Mouse (Mus musculus): ENCODE results near the gene Col25a1.

Gene Col25a1

DNA sequence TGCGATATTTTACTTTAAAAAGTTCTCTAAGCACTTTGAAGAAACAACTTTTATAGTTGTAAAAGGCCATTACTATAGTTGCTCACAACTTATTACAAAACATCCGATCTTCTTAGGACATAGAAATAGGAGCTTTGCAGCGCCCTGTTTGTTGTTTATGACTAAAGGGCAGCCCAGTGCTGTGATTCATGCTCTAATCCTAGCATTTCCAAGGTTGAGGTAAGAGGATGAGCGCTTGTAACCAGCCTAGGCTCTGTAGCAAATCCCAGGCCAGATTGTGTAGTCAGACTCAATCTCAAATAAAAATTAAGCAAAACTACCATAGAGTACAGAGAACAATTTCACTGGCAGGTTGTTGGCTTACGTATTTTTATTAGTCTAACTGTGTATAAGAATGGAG is 246.5 kb downstream of the Col25a1 start:
- DNase-seq (ENCODE audit: low spot score) = no peak

DNA sequence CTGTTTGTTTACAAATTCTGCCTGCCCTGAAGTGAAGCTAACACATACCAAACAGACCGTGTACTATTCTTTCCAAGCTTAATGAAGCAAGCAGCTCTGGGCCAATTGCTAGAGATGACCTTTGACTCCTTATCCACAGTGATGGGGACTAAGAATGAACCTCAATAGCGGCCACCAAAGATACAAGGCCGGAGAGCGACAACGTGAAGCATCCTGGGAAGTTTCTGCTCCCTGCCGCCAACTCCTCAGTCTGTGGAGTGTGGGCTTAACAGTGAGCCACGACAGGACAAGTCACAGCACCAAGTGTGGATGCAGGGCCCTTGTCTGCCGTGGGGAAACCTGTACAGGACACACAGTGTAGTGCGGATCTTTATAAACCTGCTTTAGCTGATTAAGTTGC is 247.3 kb downstream of the Col25a1 start:
- no peak for DNase-seq (ENCODE audit: low spot score)

- DNase-seq (ENCODE audit: low spot score) = no peak
Measured at GRCm38 (mm10) chr3:130380299-130380845, 249.1 kb downstream of the Col25a1 start.

DNA sequence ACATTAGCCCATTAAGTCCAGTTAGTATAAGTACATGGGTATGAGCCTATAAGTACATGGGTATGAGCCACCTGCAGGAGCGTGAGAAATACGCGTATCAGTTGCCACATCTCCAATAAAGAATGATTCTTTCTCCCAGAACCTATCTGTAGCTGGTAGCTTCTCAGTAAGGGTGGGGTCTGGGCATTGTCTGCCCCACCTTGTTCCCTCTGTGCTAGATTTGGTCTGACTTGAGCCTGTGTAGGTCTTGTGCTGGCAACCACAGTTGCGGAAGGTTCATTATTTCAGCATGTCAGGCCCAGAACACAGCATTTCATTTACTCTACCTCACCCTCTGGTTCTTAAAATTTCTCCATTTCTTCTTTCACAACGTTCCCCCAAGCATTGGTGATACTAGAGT is 250.4 kb downstream of the Col25a1 start:
- DNase-seq (ENCODE audit: low spot score) = no peak

- DNase-seq (ENCODE audit: low spot score) = no peak
Measured at GRCm38 (mm10) chr3:130385856-130386255, 254.6 kb downstream of the Col25a1 start.

DNA sequence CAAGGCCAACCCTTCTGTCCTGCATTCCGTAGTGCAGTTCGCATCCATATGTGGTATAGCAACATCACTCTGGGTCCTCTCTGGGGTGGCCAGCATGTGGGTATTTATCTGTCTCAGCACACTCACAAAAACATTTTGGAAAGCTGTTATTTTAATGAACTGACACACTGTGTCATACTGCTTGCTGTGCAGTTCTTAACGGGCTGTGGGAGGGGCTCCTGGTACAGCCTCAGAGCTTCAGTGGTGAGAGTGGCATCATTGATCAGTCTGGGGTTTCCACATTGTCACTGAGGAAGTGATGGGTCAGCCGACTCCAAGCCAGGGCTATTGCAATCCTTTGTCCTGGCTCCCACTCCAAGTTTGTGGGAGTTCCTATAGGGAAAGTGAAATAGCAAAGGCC is 255.9 kb downstream of the Col25a1 start:
- DNase-seq (ENCODE audit: low spot score) = no peak

GRCm38 (mm10) chr3:130389261-130389975 is 258.1 kb downstream of the Col25a1 start:
- DNase-seq (ENCODE audit: low spot score) = no peak

GRCm38 (mm10) chr3:130396636-130397035 is 265.3 kb downstream of the Col25a1 start:
- no peak for DNase-seq (ENCODE audit: low spot score)

DNA sequence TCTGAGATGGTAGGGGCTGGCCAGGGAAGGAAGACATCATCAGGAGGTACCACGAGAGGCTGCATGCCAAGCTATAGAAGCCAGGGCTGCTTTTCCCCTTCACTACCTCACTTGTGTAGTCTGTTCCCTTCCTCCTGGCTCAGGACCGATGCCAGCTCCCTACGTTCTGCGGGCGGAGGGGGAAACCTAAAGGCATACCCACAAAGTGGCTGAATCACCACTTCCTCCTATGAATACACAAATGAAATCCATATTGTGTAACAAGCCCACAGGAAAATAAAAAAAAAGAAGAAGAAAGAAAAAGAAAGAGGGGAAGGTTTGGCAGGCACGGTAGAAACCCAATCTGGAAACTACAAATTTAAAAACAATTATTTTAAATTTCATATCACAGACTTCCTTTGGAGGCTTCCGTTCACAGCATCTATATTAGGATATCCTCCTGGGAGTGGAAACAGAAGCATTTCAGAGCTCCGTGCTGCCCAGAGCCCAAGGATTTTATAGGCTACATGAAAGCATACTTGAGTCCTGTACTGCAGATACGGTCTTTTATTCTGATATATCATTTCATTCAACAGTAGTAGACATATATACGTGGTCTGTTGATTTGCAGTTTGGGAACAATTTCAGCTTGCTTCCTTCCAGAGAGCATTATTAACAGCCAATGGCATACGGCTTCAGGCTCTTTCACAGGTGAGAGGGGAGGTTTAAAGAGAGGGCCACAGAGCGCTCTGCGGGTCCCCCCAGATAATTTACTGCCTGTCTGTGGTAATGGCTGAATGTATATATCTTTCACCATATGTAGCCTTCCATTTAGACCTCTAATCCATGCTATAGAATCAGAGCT is 269.6 kb downstream of the Col25a1 start:
- no peak for DNase-seq (ENCODE audit: low spot score)

- DNase-seq (ENCODE audit: low spot score) = no peak
Measured at GRCm38 (mm10) chr3:130401560-130401852, 270.2 kb downstream of the Col25a1 start.

DNA sequence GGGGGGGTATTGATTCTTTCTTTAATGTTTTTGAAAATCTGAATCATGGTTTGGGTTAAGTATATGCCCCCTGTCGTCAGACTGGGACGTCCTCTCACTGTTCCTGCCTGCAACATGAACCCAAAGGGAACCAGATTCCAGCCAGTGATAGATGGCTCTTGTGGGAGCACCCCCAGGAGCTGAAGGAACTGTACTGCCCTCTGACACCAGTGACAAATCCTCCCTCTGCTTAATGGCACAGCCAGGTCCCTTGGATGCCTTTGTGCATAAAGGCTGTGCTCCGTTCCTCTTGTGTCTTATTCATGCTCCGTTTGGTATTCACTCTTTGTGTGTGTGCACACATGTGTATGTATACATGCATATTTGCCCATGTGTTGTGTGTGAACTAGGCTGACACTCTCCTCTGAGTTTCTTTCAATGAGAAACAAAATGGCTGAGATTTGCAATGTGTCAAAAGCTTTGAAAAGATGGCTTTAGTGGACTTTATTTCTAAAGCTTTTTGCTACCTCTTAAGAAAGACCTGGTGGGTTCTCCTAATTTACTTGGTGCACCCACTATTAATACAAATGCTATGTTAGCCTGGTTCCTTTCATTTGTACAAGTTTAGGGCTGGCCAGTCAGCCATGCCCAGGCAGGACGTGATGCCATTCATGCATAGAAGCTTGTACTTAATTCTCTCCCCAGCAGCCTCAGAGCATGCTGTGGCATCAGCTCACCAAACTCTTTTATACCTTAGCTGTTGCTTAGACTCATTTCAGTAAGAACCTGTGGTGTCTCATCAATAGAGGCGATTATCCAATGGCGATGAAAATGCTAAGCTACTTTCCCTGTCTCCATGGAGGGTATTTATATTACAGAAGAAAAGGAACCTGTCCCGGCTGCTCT is 273.5 kb downstream of the Col25a1 start:
- DNase-seq (ENCODE audit: low spot score) = no peak

DNA sequence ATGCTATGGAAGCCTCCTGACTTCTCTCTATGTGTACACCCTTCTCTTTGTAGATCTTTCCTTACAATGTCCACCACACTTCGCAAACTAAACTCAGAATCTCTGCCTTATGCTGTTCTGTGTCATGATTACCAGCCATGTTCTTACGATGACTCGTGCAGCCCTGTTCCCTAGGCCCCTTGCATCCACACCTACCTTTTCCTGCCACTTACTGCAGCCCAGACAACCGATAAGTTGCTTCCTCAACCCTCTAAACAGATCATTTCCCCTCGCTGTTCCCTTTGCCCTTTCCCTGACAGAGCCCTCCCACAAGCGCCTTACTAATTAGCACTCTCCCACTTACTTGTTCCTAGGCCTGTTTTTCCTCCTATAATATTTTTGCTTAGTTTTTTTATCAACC is 275.9 kb downstream of the Col25a1 start:
- DNase-seq (ENCODE audit: low spot score) = no peak

DNA sequence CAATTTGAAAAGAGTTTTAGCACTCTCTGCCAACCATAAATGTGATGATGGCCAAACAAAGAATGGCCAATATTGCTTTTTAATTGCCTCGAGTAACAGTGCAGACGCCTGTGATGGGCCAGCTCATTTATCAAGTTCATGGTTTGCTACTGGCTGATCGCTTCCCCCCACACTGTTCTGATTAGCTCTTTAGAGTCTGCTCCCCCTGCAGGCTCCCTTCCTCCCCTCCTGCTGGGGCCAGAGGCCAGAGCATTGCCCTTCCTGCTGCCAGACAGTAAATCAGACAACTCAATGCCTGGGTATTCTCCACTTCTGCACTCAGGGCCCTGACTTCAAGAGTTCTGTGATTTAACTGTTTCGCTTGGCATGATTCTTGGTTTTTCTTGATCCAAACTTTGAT is 281.9 kb downstream of the Col25a1 start:
- DNase-seq (ENCODE audit: low spot score) = no peak

- DNase-seq (ENCODE audit: low spot score) = no peak
Measured at GRCm38 (mm10) chr3:130418951-130419350, 287.6 kb downstream of the Col25a1 start.

- no peak for DNase-seq (ENCODE audit: low spot score)
Measured at GRCm38 (mm10) chr3:130428796-130429195, 297.5 kb downstream of the Col25a1 start.

DNA sequence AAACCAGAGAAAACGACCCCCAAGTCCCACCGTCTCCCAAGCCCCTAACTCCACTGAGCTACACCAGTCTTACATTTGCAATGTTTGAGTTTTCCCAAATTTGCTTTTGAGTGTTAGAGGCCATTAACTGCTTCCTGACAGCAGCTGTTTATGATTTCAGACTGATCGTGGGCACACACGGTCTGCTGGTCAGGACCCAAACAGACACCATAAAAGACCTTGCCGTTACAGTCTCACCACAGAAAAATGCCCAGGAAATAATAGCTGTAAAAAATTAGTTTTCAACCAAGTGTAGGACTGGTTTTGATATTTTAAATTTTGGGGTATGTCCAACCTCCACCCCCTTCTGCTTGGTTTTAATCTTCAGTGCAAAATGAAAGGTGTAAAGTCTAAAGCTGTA is 298.8 kb downstream of the Col25a1 start:
- no peak for DNase-seq (ENCODE audit: low spot score)

DNA sequence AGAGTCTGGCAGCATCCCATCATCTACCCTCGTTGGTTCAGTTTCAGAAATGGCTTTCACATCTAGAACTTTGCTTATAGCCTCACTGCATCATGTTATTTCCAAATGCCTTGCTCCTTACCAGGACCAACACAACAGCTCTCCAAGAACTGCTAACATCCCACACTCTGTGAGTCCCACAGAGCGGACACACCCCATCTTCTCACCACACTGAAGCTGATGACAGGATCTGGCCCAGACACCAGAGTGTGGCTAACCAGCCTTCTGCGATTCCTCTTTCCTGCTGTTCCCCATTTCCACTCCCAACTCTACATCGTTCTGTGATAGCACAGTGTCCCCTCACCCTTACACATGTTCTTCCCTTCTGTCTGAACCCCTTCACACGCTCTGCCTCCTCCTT is 301.5 kb downstream of the Col25a1 start:
- no peak for DNase-seq (ENCODE audit: low spot score)

DNA sequence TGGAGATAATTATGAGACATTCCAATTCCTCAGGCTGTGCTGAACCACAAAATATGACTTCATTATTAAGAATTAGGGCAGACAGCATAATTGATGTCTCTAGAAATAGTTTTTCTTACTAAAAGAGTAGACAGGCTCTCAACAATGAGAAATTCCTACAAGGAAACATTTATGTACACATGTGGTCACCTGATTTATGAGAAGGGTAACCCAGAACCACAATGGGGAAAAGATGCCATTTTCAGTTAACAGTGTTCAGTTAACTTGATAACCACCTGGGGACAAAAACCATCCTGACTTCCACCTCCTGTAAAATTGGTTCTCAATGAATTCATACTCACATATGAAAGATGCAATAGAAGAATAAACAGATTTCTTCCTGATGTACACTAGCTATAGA is 305.7 kb downstream of the Col25a1 start:
- no peak for DNase-seq (ENCODE audit: low spot score)

DNA sequence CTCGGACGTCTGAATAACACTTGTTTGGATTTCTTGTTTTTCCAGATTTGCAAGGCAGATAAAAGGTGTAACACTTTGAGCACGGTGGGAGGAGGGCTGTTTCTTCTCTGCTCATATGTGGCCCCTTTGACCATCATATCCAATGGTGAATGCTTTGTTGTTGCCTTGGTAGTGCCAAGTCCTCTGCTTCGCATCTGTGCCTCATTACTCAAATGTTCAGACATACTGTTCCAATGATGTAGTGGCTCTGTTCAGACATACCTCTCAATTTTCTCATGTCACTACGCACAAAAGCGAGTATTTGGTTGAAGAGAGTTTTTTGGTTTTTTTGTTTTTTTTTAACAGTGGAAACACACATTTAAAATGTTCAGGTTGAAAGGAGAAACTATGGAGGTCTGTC is 308.5 kb downstream of the Col25a1 start:
- no peak for DNase-seq (ENCODE audit: low spot score)

DNA sequence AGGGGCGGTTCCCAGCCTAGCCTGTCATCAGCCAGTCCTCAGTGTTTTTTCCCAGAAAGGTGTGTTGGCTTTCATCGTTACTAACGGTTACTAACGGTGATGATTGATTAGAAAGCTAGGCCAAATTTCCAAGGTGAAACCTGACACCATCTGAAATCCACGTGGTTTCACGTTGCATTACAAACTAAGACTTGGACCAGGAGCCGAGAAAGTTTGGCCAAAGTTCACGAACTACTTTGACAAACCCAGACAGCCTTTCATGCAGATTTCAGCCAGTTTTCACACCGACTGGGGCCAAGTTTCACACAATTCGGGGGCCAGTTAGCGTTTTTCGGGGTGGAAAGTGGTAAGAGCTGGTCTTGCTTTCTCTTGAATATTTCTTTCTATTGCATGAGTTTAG is 309.4 kb downstream of the Col25a1 start:
- no peak for DNase-seq (ENCODE audit: low spot score)

DNA sequence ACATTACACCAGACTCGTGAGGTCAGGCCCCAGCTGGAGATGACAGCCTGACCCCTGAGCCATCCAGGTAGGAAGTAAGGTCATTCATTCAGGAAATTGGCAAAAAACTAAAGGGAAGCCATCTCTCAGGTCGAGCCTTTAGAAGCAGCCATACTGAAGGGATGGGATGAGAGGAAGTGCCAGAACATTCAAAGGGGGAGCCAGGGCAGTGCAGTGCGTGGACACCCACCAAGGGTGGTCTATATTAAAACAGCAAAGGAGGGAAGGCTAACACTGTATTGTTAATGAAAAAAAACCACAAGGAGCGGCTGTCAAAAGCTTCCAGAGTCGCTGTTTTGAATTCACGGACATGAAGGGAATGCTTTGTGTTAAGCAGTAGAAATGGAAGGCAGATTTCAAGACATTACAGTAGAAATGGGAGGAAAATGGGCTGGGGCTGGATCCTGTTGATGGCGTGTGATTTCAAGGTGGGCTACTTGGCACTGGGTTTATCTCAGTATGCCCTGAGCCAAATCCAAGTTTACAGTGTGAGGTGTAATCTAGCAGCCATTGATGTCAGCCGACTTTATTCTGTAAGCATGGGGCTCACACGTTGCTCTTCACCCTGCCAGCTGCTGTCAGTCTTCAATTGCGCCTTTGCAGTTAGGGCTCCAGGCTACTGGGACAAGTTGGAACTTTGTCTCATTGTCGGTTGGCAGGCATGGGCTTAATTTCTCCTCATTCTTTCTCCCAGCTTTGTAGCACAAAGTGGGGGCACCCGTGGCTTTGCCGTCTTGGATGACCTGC is 312.7 kb downstream of the Col25a1 start:
- no peak for DNase-seq (ENCODE audit: low spot score)

DNA sequence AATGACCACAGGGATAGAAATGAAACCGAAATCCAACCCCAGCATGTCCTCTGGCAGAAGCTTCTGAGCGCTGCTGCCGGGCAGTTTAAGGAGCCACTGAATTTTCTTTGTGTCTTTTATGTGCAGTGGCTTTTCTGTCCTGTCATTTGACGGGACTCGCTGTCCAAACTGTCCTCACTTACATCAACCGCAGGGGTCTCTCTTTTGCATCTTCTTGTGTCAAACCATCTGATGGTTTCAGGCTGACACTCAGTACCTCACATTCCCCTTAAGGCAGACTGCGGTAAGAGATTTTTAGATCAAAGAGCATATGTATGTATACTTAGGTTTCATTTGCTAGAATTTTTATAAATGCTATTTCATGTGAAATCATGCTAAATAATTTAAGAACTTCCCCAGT is 318.6 kb downstream of the Col25a1 start:
- no peak for DNase-seq (ENCODE audit: low spot score)

Measured in c-Kit-positive CD71-positive TER-119-positive erythroid progenitor cells, embryonic 14.5 days (primary cell).